Comparison of ENCODE assay signal across 26 mouse cellular contexts in genomic region chr17:24077101-24077500, GRCm38 (mm10). TPM values are rescaled to one million over a fixed set of nuclear protein-coding genes. Genes with fewer than 3 reads are reported as not detected.
DNase-seq lines count a peak whose midpoint lies in the region; ATAC-seq and TF ChIP-seq lines count a peak whose summit lies in the region.
"Had no signal": no experiment of that assay in that cellular context is flagged by ENCODE, and none has a peak within 500 bp of the region (broad histone marks: within the 10 kb centered on the region; RNA-seq: fewer than 3 reads in every experiment).

No protein-coding gene starts in this region.

- no peak overlapping the region for H3K4me2 ChIP-seq in hindbrain, embryonic 13.5 days
- H3K4me2 ChIP-seq in hindbrain, embryonic 14.5 days (replicated peaks): no peak overlapping the region
- H3K4me2 ChIP-seq in stomach, postnatal 0 days (replicated peaks; ENCODE audit: low read depth): no peak overlapping the region
- H3K4me2 ChIP-seq: embryonic facial prominence, embryonic 12.5 days; forebrain, embryonic 13.5 days; forebrain, embryonic 15.5 days had no signal

- no peak for TF ChIP-seq POLR2A in lung, adult 2 months (IDR thresholded peaks at IDR 0.05; ENCODE audit: borderline replicate concordance, extremely low read depth, low read depth, low read length)

- no peak for TF ChIP-seq CTCF in lung, adult 2 months (IDR thresholded peaks at IDR 0.05; ENCODE audit: insufficient read depth, low read length)
- no peak for TF ChIP-seq CTCF in stomach, postnatal 0 days (IDR thresholded peaks at IDR 0.05; ENCODE audit: low read depth)

- no peak for DNase-seq in hindbrain, embryonic 14.5 days (ENCODE audit: low spot score)
- peak; percentile 12 for DNase-seq in lung, adult 2 months
- DNase-seq in lung, postnatal 10 days: peak; percentile 22
- DNase-seq in lung, postnatal 36 days: peak; percentile 77
- DNase-seq in stomach, postnatal 0 days (ENCODE audit: low spot score): no peak
- no peak for DNase-seq in cerebellum, adult 11 months
- DNase-seq: adrenal gland, postnatal 10 days; adrenal gland, postnatal 25 days; B cell, adult 2 months; cerebellum, adult 11-12 months; cerebellum, adult 2 months; cerebellum, adult 9-10 months; cerebellum, postnatal 10 days; cerebellum, postnatal 25 days had no signal

- TF ChIP-seq EP300 in stomach, postnatal 0 days (optimal IDR thresholded peaks at IDR 0.05): no peak

- H3K4me3 ChIP-seq in hindbrain, embryonic 13.5 days: no peak overlapping the region
- no peak overlapping the region for H3K4me3 ChIP-seq in hindbrain, embryonic 14.5 days (replicated peaks; ENCODE audit: low read length)
- no peak overlapping the region for H3K4me3 ChIP-seq in lung, adult 2 months (replicated peaks; ENCODE audit: extremely low read depth, low read depth, low read length)
- H3K4me3 ChIP-seq in stomach, postnatal 0 days (ENCODE audit: low read depth, low read length): no peak overlapping the region
- H3K4me3 ChIP-seq: embryonic facial prominence, embryonic 10.5 days; embryonic facial prominence, embryonic 12.5 days; forebrain, embryonic 13.5 days; forebrain, embryonic 15.5 days had no signal

- H3K27ac ChIP-seq in hindbrain, embryonic 13.5 days: no peak overlapping the region
- no peak overlapping the region for H3K27ac ChIP-seq in hindbrain, embryonic 14.5 days
- H3K27ac ChIP-seq in stomach, postnatal 0 days (replicated peaks): no peak overlapping the region
- H3K27ac ChIP-seq: embryonic facial prominence, embryonic 10.5 days; embryonic facial prominence, embryonic 12.5 days; forebrain, embryonic 13.5 days; forebrain, embryonic 15.5 days had no signal

- 0 out of 2 replicates have a peak overlapping the region, but pooled peaks have one; percentile 20 for H3K9ac ChIP-seq in hindbrain, embryonic 13.5 days
- no peak overlapping the region for H3K9ac ChIP-seq in hindbrain, embryonic 14.5 days
- H3K9ac ChIP-seq in stomach, postnatal 0 days (ENCODE audit: low read length): no peak overlapping the region
- H3K9ac ChIP-seq: embryonic facial prominence, embryonic 12.5 days; forebrain, embryonic 13.5 days; forebrain, embryonic 15.5 days had no signal

- H3K4me1 ChIP-seq in hindbrain, embryonic 13.5 days (replicated peaks): peaks cover 6% of the 10 kb centered on the region
- peaks cover 5% of the 10 kb centered on the region for H3K4me1 ChIP-seq in hindbrain, embryonic 14.5 days (replicated peaks; ENCODE audit: control insufficient read depth, insufficient read depth, low read length)
- peaks cover 1% of the 10 kb centered on the region for H3K4me1 ChIP-seq in lung, adult 2 months (ENCODE audit: control insufficient read depth, insufficient read depth, low read length)
- no peaks in the 10 kb centered on the region for H3K4me1 ChIP-seq in stomach, postnatal 0 days (replicated peaks; ENCODE audit: control insufficient read depth, insufficient read depth)

- no peak for ATAC-seq in hindbrain, embryonic 13.5 days (ENCODE audit: low FRiP score)
- ATAC-seq in hindbrain, embryonic 14.5 days (ENCODE audit: low FRiP score): no peak
- no peak for ATAC-seq in stomach, postnatal 0 days (ENCODE audit: low FRiP score, low TSS enrichment)
- ATAC-seq: activated CD4-positive, CD25-positive, alpha-beta regulatory T cell, adult 4 months; CD4-positive, CD25-positive, alpha-beta regulatory T cell, adult 4 months; forebrain, embryonic 13.5 days; forebrain, embryonic 15.5 days; Patski had no signal

- no peaks in the 10 kb centered on the region for H3K9me3 ChIP-seq in hindbrain, embryonic 13.5 days
- H3K9me3 ChIP-seq in hindbrain, embryonic 14.5 days (ENCODE audit: control insufficient read depth, low read length): no peaks in the 10 kb centered on the region
- H3K9me3 ChIP-seq in stomach, postnatal 0 days (ENCODE audit: control insufficient read depth, low read length): no peaks in the 10 kb centered on the region
- H3K9me3 ChIP-seq: embryonic facial prominence, embryonic 10.5 days; embryonic facial prominence, embryonic 12.5 days; forebrain, embryonic 13.5 days; forebrain, embryonic 15.5 days; G1E had no signal

- peaks cover 44% of the 10 kb centered on the region for H3K36me3 ChIP-seq in hindbrain, embryonic 13.5 days
- peaks cover 59% of the 10 kb centered on the region for H3K36me3 ChIP-seq in hindbrain, embryonic 14.5 days (replicated peaks; ENCODE audit: control insufficient read depth, insufficient read depth)
- peaks cover 22% of the 10 kb centered on the region for H3K36me3 ChIP-seq in stomach, postnatal 0 days (ENCODE audit: control insufficient read depth, insufficient read depth, low read length)

- no peaks in the 10 kb centered on the region for H3K27me3 ChIP-seq in hindbrain, embryonic 13.5 days
- no peaks in the 10 kb centered on the region for H3K27me3 ChIP-seq in hindbrain, embryonic 14.5 days (ENCODE audit: control insufficient read depth, insufficient read depth, low read length)
- no peaks in the 10 kb centered on the region for H3K27me3 ChIP-seq in stomach, postnatal 0 days (ENCODE audit: control insufficient read depth, insufficient read depth, low read length)
- H3K27me3 ChIP-seq: CH12.LX; embryonic facial prominence, embryonic 12.5 days; forebrain, embryonic 13.5 days; forebrain, embryonic 15.5 days; Patski had no signal

- WGBS in hindbrain, embryonic 13.5 days: 89% methylated on average over 2 of the region's 2 CpGs
- WGBS in hindbrain, embryonic 14.5 days: 84% methylated on average over 2 of the region's 2 CpGs
- WGBS in lung, adult 2 months: 64% methylated on average over 2 of the region's 2 CpGs
- 81% methylated on average over 2 of the region's 2 CpGs for WGBS in stomach, postnatal 0 days

RNA-seq across cellular contexts. Expression of gene Kctd5, which starts 3.8 kb away (rescaled TPM):
- 82.3 and 85.7 TPM in 2 replicates for polyA plus RNA-seq in hindbrain, embryonic 13.5 days (2015; fragmentation: Nextera tagmentation; extraction: Ambion mirVana)
- polyA plus RNA-seq in hindbrain, embryonic 14.5 days (2014; fragmentation: Nextera tagmentation; extraction: Ambion mirVana): 77.8 and 79.9 TPM in 2 replicates
- 28.4 and 30.3 TPM in 2 replicates for polyA plus RNA-seq in lung, adult 2 months (2012; rRNA removed)
- polyA plus RNA-seq in stomach, postnatal 0 days (2015; fragmentation: Nextera tagmentation; extraction: Ambion mirVana): 44.7 and 45.6 TPM in 2 replicates

RNA-seq across cellular contexts. Expression of gene Prss27, which starts 39.2 kb away (rescaled TPM):
- polyA plus RNA-seq in hindbrain, embryonic 13.5 days (2015; fragmentation: Nextera tagmentation; extraction: Ambion mirVana): 0.26 and 0.48 TPM in 2 replicates
- polyA plus RNA-seq in hindbrain, embryonic 14.5 days (2014; fragmentation: Nextera tagmentation; extraction: Ambion mirVana): 0.16 TPM in 1 of 2 replicates, not detected in the other
- polyA plus RNA-seq in lung, adult 2 months (2012; rRNA removed): 0.24 and 12.9 TPM in 2 replicates
- 40.8 and 47.1 TPM in 2 replicates for polyA plus RNA-seq in stomach, postnatal 0 days (2015; fragmentation: Nextera tagmentation; extraction: Ambion mirVana)
- polyA plus RNA-seq: activated CD4-positive, CD25-positive, alpha-beta regulatory T cell, adult 4 months; brain, embryonic 14.5 days; CD4-positive, CD25-positive, alpha-beta regulatory T cell, adult 4 months; cerebellum, adult 2 months; cortical plate, adult 2 months; G1E had no signal

Comparison
In these comparisons a context has a peak if more than half of its experiments do, and no peak if none do; other contexts are left out.
1. DNase-seq: peak in lung, adult 2 months (single experiment), lung, postnatal 10 days (single experiment) and lung, postnatal 36 days (single experiment); none in hindbrain, embryonic 14.5 days (single experiment), stomach, postnatal 0 days (single experiment) and cerebellum, adult 11 months (single experiment).